Mouse (Mus musculus): ENCODE data around the gene Fam76a.

DNA sequence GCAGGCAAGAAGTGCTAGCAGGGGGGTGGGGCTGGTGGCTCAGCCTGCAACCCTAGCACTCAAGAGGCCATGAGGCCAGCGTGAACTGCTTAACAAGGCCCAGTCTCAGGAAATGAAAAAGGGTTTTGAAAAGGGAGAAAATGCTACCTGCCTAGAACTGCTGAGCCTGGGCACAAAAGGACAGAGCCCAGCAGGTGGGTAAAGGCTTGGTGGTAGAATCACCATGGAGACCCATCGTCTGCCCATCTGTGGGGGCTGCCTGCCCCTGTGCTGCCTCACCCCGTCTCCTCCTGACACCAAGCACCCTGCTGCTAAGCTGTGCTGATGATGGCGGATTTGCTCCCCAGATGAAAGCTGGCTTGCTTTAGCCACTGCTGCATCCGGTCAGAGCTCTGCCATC lies 42.1 kb upstream of the Fam76a start:
- no peak for TF ChIP-seq MYOG (IDR thresholded peaks at IDR 0.05; ENCODE audit: control insufficient read depth in 1 of 3, insufficient read depth in 1 of 3, insufficient read length in 2 of 3, low read depth in 2 of 3)
- no peak for TF ChIP-seq POLR2A (IDR thresholded peaks at IDR 0.05; ENCODE audit: insufficient read length, low read depth)
- TF ChIP-seq MYOD1 (IDR thresholded peaks at IDR 0.05; ENCODE audit: control insufficient read depth in 1 of 3, insufficient read length in 2 of 3, low read depth in 2 of 3): no peak
- no peak for TF ChIP-seq POLR2AphosphoS2 (IDR thresholded peaks at IDR 0.05; ENCODE audit: insufficient read length, low read depth)
- TF ChIP-seq TCF3 (IDR thresholded peaks at IDR 0.05; ENCODE audit: insufficient read length, low read depth): no peak
